In genomic region chr16:77759997-77760396, GRCm38 (mm10) we compare ENCODE assay signal across 9 mouse cellular contexts.
DNase-seq lines count a peak whose midpoint lies in the region; ATAC-seq and TF ChIP-seq lines count a peak whose summit lies in the region.
"Had no signal": no experiment of that assay in that cellular context is flagged by ENCODE, and none has a peak within 500 bp of the region (broad histone marks: within the 10 kb centered on the region; RNA-seq: fewer than 3 reads in every experiment).

No protein-coding gene starts in this region.

- no peaks in the 10 kb centered on the region for H3K27me3 ChIP-seq in forebrain, embryonic 13.5 days
- H3K27me3 ChIP-seq in forebrain, embryonic 10.5 days (ENCODE audit: poor library complexity, severe bottlenecking), result no peaks in the 10 kb centered on the region
- H3K27me3 ChIP-seq: liver, embryonic 15.5 days had no signal

- H3K27ac ChIP-seq in forebrain, embryonic 13.5 days, result peak overlapping the region; percentile 82
- H3K27ac ChIP-seq in forebrain, embryonic 10.5 days, result no peak overlapping the region
- peak overlapping the region; percentile 59 for H3K27ac ChIP-seq in left cerebral cortex, adult 2 months
- H3K27ac ChIP-seq: liver, embryonic 15.5 days had no signal

- no peaks in the 10 kb centered on the region for H3K36me3 ChIP-seq in forebrain, embryonic 13.5 days (ENCODE audit: poor library complexity, severe bottlenecking)
- H3K36me3 ChIP-seq in forebrain, embryonic 10.5 days (replicated peaks), result no peaks in the 10 kb centered on the region
- H3K36me3 ChIP-seq: liver, embryonic 15.5 days had no signal

- peak; percentile 82 for ATAC-seq in forebrain, embryonic 13.5 days
- no peak for ATAC-seq in megakaryocyte-erythroid progenitor cell, adult 5-6 weeks (replicated peaks; ENCODE audit: low FRiP score, low TSS enrichment, poor library complexity, severe bottlenecking)
- no peak for ATAC-seq in erythroblast, adult 5-6 weeks (replicated peaks; ENCODE audit: low FRiP score, poor library complexity, severe bottlenecking)

- H3K9ac ChIP-seq in forebrain, embryonic 13.5 days, result peak overlapping the region; percentile 8; the same call in 1 of the 2 replicates
- H3K9ac ChIP-seq: liver, embryonic 15.5 days had no signal

- no peak for TF ChIP-seq CTCF in left cerebral cortex, adult 2 months (IDR thresholded peaks at IDR 0.05)

- peaks cover 18% of the 10 kb centered on the region for H3K4me1 ChIP-seq in forebrain, embryonic 13.5 days
- H3K4me1 ChIP-seq in forebrain, embryonic 10.5 days, result no peaks in the 10 kb centered on the region
- H3K4me1 ChIP-seq: liver, embryonic 15.5 days had no signal

- no peak for DNase-seq in forebrain, embryonic 10.5 days (ENCODE audit: extremely low spot score, low spot score)
- DNase-seq in frontal cortex, postnatal 14 days (ENCODE audit: low spot score in 2 of 2), result peak; percentile 13 to 20
- peak; percentile 15 to 36 for DNase-seq in left cerebral cortex, adult 2 months (ENCODE audit: extremely low spot score in 1 of 2, low spot score in 2 of 2)
- DNase-seq in right cerebral cortex, postnatal 10 days (ENCODE audit: low spot score in 2 of 2), result peak; percentile 62 to 68
- DNase-seq in adrenal gland, postnatal 25 days, result no peak

- 58% methylated on average over 10 of the region's 10 CpGs for WGBS in forebrain, embryonic 13.5 days
- 90% methylated on average over 10 of the region's 10 CpGs for WGBS in forebrain, embryonic 10.5 days

- intact Hi-C loops in left cerebral cortex, adult 2 months (cut with DNase I), result no loop called here

- H3K9me3 ChIP-seq in forebrain, embryonic 13.5 days (replicated peaks), result no peaks in the 10 kb centered on the region
- no peaks in the 10 kb centered on the region for H3K9me3 ChIP-seq in forebrain, embryonic 10.5 days
- H3K9me3 ChIP-seq: liver, embryonic 15.5 days had no signal

- H3K4me3 ChIP-seq in forebrain, embryonic 13.5 days, result no peak overlapping the region
- no peak overlapping the region for H3K4me3 ChIP-seq in forebrain, embryonic 10.5 days
- H3K4me3 ChIP-seq in left cerebral cortex, adult 2 months, result peak overlapping the region; percentile 34
- H3K4me3 ChIP-seq: liver, embryonic 15.5 days had no signal

- peak overlapping the region; percentile 20 for H3K4me2 ChIP-seq in forebrain, embryonic 13.5 days
- H3K4me2 ChIP-seq: liver, embryonic 15.5 days had no signal

Comparison
In these comparisons a context has a peak if more than half of its experiments do, and no peak if none do; other contexts are left out.
1. DNase-seq: peak in frontal cortex, postnatal 14 days (2 of 2), left cerebral cortex, adult 2 months (2 of 2) and right cerebral cortex, postnatal 10 days (2 of 2); none in forebrain, embryonic 10.5 days (single experiment) and adrenal gland, postnatal 25 days (single experiment).